Mouse (Mus musculus) cortical plate, adult 2 months (tissue): ENCODE data around the gene Chn2. TPM values are rescaled to one million over a fixed set of nuclear protein-coding genes. Genes with fewer than 3 reads are reported as not detected.
"Not testable (repeated sequence)": the region's sequence is repeated elsewhere in the genome, so short reads cannot be mapped to it uniquely, and the experiment has no call there.

Experiments used
- H3K27ac ChIP-seq: fragments of 200-500 bp; 2 replicates; pipeline ENCODE4 v1.5.1; 2012; ENCODE audit warnings: low read length, control low read depth, inconsistent platforms; ENCODE audit not compliant: insufficient read depth
- H3K4me1 ChIP-seq: fragments of 200-500 bp; 2 replicates; pipeline ENCODE4 v1.6.1; 2011; ENCODE audit warnings: low read length; ENCODE audit not compliant: control insufficient read depth, insufficient read depth
- H3K4me3 ChIP-seq: fragments of 200-500 bp; 2 replicates; pipeline ENCODE4 v1.5.1; 2011; ENCODE audit warnings: mild to moderate bottlenecking, low read length, control low read depth; ENCODE audit not compliant: insufficient read depth
- CTCF ChIP-seq: fragments of 200-500 bp; IDR thresholded peaks from 2 replicates; pipeline ENCODE4 v1.5.1; 2011; ENCODE audit warnings: mild to moderate bottlenecking, control low read depth, low read length; ENCODE audit not compliant: insufficient read depth; ENCODE audit errors: extremely low read depth
- POLR2A ChIP-seq: fragments of 200-500 bp; IDR thresholded peaks from 2 replicates; pipeline ENCODE4 v1.6.1; 2011; ENCODE audit warnings: mild to moderate bottlenecking, low read length, control low read depth; ENCODE audit not compliant: insufficient read depth; ENCODE audit errors: extremely low read depth
- polyA plus RNA-seq: library from polyadenylated mRNA; depleted of rRNA; stranded (reverse); fragments of >200 nt; gene quantifications from 2 replicates; pipeline ENCODE4 v1.2.3, GENCODE M21; 2012

Chn2 gene
- polyA plus RNA-seq, 1 experiment, result 54.9 TPM

DNA sequence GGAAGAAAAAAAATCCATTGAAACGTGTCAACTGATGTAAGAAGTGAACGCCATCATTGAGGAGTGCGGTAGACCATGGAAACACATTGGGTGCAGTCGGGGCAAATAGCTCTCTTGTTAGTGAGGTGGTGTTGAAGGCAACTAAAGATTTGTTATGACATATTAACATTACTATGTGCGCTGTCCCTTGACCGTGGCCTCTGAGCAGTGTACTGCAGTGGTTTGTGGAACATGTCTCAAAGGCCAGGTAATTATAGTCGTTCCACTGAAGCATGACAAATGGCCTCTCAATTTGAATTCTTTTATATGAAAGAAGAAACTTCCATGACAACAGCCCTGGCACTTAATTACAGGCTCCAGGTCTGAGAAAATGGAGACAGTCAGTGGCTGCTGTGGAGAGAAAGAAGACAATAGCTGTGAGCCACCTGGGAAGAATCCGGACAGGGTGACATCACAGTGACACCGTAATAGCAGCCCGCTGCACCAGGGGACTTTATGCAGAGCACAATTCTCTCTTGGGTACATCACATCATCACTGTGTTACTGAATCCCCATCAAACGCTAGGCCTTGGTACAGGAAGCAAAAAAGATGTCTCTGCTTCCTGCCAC lies 131.0 kb downstream of the Chn2 start:
- Histone ChIP-seq H3K4me3 (no peak overlapping the region), H3K27ac (no peak overlapping the region), H3K4me1 (no peaks in the 10 kb centered on the region)
- TF ChIP-seq CTCF (no peak), POLR2A (no peak)

DNA sequence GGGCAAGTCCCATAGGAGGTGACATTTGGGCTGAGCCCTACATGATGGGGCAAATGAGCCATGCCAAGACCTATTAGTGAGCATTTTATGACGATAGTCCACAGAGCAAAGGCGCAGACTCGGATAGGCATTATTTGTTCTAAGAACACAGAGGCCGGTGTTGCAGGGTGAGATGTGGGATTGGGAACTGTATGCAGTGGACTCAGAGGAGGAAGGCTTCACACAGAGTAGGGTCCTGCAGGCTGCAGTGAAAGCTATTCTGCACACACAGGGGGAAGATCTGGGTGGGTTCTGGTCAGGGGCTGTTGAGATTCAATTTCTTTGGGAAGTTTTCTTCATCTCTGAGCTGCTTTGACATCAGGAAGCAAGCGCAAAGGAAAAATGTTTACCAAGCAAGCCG lies 132.0 kb downstream of the Chn2 start:
- no peak for TF ChIP-seq CTCF
- no peak for TF ChIP-seq POLR2A
- no peak overlapping the region for H3K27ac ChIP-seq
- H3K4me3 ChIP-seq, result no peak overlapping the region
- no peaks in the 10 kb centered on the region for H3K4me1 ChIP-seq

DNA sequence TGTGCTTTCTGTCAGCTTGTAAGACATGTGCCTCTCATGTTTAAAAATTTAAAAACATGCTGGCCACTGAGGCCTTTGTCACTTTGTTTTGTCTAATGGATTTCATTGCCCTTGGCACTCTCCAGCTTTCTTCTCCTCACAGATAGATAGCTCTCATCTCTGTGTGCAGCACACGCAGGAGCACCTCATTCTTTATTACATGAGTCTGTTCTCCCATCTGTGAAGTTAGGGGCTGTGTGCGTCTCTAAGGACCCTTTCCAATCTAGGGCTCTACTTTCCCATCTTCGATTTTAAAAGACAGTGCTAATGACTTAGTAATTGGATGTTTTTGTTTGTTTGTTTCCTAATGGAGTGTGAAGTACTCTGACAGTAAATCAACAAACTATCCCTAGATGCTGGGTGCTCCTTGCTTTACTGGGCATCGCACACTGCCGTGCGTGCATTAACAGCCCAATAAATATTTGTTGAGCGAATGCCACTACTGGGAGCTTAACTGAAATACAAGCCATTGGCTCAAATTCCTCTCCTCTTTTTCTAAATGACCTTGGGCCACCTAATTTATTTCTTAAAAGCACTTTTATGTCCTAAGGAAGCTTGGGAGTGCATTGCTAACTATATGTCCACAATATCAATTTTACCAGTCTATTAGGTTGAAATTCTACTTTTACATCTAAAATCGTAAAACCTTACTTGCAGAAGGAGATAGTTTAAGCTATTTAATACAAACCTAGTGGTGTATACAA lies 136.3 kb downstream of the Chn2 start:
- Histone ChIP-seq H3K4me3 (no peak overlapping the region), H3K27ac (no peak overlapping the region), H3K4me1 (no peaks in the 10 kb centered on the region)
- TF ChIP-seq CTCF, result no peak
- TF ChIP-seq POLR2A, result no peak

DNA sequence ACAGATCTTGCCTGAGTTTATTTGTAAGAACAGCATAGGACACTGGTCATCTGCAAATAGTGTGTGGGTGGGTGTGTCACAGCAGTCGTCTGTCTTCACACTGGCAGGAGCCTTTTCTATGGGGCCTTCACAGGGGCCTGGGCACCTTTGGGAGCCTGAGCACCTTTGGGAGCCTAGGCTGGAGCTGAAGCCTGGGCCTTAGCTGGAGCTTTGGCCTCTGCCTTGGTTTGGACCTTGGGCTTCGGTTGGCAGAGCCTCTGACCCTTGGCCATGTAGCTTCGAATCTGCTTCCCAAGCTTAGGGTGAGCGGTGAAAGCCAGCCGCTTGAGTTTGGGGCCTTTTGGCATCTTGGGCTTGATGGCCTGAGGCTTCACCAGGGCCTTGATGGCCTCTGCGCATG lies 137.7 kb downstream of the Chn2 start:
- not testable (repeated sequence) for H3K4me1 ChIP-seq, H3K4me3 ChIP-seq, H3K27ac ChIP-seq

DNA sequence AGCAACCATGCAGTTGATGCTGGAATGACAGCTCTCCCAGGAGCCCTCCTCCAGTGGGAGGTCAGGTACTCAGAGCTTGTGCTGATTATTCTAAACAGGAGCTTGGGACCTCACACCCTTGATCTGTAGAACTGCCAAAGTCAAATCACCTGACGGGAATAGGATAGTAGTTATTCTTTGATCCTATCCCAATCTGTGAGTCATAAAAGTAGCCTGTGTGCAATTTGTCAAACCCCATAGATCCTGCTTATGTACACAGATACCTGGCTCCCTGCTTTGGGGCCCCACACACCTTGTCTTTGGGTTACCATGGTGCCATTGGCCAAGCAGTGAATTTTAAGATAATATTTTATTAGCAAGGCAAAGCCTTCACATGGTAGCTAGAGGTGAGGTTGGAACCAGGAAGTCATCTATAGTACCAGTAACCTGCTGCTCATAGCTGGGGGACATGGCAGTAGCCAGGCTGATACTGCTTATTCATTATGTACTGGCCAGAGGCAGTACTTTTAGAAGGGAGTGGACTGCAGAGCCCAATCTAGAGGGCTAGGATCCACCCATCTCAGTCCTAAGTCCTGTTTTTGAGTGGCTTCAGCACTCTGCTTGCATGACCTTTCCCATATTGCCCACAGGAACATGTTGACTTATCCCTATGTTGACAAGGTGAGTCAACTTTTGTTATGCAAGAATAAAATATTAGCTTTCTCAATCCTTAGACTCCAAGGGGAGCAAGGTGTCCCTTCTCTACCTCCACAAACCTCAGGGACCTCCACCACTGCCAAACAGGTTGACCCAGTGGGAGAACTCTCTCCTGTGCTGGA lies 139.9 kb downstream of the Chn2 start:
- Histone ChIP-seq H3K4me1 (0 out of 2 replicates have a peak, but pooled peaks cover 1% of the 10 kb centered on the region), H3K4me3 (no peak overlapping the region), H3K27ac (no peak overlapping the region)
- TF ChIP-seq POLR2A (no peak), CTCF (no peak)

DNA sequence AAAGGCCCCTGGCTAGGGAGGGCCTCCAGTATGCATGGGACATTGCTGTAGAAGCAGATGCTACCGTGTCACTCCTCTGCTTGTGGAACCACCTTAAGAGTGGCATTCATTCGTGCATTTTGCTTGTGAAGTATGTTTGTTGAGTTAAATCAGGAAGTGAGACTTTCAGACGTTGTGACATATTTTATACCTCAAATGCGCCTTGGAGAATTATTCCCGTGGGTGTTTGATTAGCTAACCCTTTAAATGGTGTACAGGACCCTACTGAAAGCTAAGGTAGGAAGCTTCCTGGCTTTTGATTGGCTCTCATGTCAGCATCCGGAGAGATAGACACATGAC lies 140.5 kb downstream of the Chn2 start:
- Histone ChIP-seq H3K4me3 (no peak overlapping the region), H3K4me1 (peaks cover 1% of the 10 kb centered on the region; the same call in 1 of the 2 replicates)
- TF ChIP-seq CTCF, result no peak
- no peak for TF ChIP-seq POLR2A

DNA sequence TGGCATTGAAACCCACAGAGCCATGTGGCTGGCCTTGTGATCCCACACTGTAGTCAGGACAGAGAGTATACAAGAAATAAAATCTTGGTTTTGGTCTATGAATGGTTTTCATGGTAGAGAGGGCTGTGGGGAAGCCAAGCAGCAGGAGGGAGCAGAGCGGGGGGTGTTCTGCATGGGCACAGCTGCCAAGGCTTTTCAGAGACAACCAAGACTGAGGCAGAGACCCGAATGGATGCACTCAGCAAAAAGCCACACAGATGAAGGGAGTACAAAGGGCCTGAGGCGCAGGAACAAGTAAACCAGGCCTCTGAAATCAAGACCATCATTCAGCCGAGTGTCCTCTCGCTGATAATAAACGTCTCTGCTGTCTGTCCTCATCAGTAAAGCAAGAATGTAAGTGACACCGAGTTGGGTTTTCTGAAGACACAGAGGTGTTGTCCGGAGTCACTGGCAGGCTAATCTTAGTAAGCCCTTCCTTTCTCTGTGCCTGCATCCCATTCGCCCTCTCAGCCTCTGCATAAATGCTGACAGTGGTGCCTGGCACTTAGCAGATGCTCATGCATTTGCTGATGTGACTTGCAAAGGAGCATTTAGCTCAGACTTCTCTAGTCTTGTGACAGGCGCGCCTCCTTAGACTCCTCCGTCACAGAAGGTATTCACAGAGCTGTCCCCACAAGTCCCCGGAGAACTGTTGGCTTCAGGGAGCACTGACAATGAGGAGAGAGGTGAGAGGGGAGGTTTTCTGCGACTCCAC lies 144.6 kb downstream of the Chn2 start:
- TF ChIP-seq CTCF (no peak), POLR2A (no peak)
- no peak overlapping the region for H3K4me3 ChIP-seq
- peaks cover 1% of the 10 kb centered on the region; the same call in 1 of the 2 replicates for H3K4me1 ChIP-seq
- H3K27ac ChIP-seq, result no peak overlapping the region

More for the DNA sequence above, 140.5 kb downstream of the Chn2 start:
- H3K27ac ChIP-seq, result no peak overlapping the region

DNA sequence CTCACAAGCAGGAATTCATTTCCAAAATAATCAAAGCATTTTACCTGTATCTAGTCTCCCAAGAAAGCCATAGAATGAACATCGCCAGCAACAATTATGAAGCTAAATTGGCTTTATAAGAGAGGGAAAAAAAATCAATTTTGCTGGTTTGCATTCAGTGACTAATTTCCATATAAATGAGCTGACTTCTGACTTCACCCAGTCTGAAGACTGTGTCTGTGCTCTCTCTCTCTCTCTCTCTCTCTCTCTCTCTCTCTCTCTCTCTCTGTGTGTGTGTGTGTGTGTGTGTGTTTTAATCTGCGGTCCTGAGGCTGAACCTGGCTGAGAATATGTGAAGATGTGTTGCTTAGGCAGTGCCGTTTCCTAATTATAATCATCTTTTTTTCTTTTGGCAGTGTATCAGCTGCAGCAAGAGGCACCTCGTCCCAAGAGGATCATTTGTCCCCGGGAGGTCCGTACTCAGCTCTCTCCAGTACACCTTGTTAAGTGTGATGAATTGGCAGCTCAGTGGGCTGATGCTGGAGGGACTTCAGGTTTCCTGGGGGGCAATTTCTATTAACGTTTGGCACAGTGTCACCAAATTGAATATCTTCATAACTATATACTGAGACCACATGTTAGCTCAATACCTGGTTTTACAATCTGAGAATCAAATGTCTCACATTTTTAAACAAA lies 154.4 kb downstream of the Chn2 start:
- Histone ChIP-seq H3K4me3 (no peak overlapping the region), H3K27ac (no peak overlapping the region), H3K4me1 (no peaks in the 10 kb centered on the region)
- no peak for TF ChIP-seq CTCF
- no peak for TF ChIP-seq POLR2A
